Mouse (Mus musculus) ES-E14 (cell line): ENCODE measurements around the gene Gm28051.

Source experiments
- CHD2 ChIP-seq: IDR thresholded peaks from 2 replicates; pipeline ENCODE4 v1.6.1; 2014; ENCODE audit warnings: mild to moderate bottlenecking, low read depth, low read length, inconsistent platforms
- ZC3H11A ChIP-seq: IDR thresholded peaks from 2 replicates; pipeline ENCODE4 v1.6.1; 2012; ENCODE audit warnings: low read depth, mild to moderate bottlenecking, inconsistent platforms, low read length, borderline replicate concordance
- ZNF384 ChIP-seq: IDR thresholded peaks from 2 replicates; pipeline ENCODE4 v1.6.1; 2012; ENCODE audit warnings: low read depth, low read length, inconsistent platforms

DNA sequence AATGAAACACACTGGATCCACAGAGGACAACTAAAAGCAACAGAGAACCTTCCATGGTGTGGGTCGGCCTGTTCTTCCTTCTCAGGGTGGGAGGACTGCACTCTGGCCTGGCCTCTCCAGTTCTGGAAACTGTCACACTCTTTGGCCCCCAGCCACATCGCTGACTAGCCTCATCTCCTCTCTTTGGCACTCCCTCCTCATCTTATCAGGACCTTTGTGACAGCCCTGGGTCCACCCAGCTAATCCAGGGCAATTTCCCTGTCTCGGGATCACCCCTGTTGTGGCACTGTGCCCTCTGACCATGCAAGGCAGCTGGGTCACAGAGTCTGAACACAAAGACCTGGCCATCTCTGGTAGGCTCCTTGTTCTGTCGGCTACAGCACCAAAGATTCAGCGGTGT is 75.5 kb downstream of the Gm28051 start:
- TF ChIP-seq ZNF384 (no peak), ZC3H11A (no peak), CHD2 (no peak)
